Mouse (Mus musculus) bone marrow, adult 2 months (tissue): Measurements from ENCODE around the gene Cand1. TPM values are rescaled to one million over a fixed set of nuclear protein-coding genes. Genes with fewer than 3 reads are reported as not detected.
A peak's percentile ranks its signal among the peaks of the same experiment; 100 is the strongest.

Experiments
- H3K27ac ChIP-seq: fragments of 200-500 bp; 2 replicates; pipeline ENCODE4 v1.5.1; 2012; ENCODE audit warnings: low read depth, mild to moderate bottlenecking, control low read depth, inconsistent platforms, low read length; ENCODE audit not compliant: control insufficient read depth, poor library complexity, insufficient read depth
- H3K4me1 ChIP-seq: fragments of 200-500 bp; 2 replicates; pipeline ENCODE4 v1.6.1; 2011; ENCODE audit warnings: low read length; ENCODE audit not compliant: control insufficient read depth, insufficient read depth
- H3K4me3 ChIP-seq: fragments of 200-500 bp; replicated peaks from 2 replicates; pipeline ENCODE3; 2011; ENCODE audit warnings: mild to moderate bottlenecking, low read depth, low read length, control low read depth; ENCODE audit not compliant: control insufficient read depth
- CTCF ChIP-seq: fragments of 200-500 bp; IDR thresholded peaks from 2 replicates; pipeline ENCODE4 v1.5.1; 2011; ENCODE audit warnings: low read length, control low read depth; ENCODE audit not compliant: control insufficient read depth, insufficient read depth
- POLR2A ChIP-seq: fragments of 200-500 bp; IDR thresholded peaks from 2 replicates; pipeline ENCODE4 v1.6.1; 2011; ENCODE audit warnings: low read depth, mild to moderate bottlenecking, control low read depth, low read length, borderline replicate concordance; ENCODE audit not compliant: control insufficient read depth
- WGBS: fragments of 180-500 bp; shearing (Covaris S2); methylation state at CpG from one replicate; pipeline ENCODE4 v1.1.7; 2018; 5-methylcytosine and 5-hydroxymethylcytosine counted together
- polyA plus RNA-seq: library from polyadenylated mRNA; stranded (reverse); fragments of >200 nt; gene quantifications from 2 replicates; pipeline ENCODE4 v1.2.4, GENCODE M21; 2011; ENCODE audit warnings: low replicate concordance; ENCODE audit not compliant: missing spikeins, insufficient read depth, insufficient read length

Cand1 gene
- polyA plus RNA-seq, 1 experiment = 17.2 TPM

GRCm38 (mm10) chr10:119257876-119258275 lies 18.0 kb upstream of the Cand1 start:
- no peak overlapping the region for H3K27ac ChIP-seq
- no peaks in the 10 kb centered on the region for H3K4me1 ChIP-seq
- 67% methylated on average over 4 of the region's 4 CpGs for WGBS
- no peak for TF ChIP-seq CTCF
- TF ChIP-seq POLR2A = no peak
- no peak overlapping the region for H3K4me3 ChIP-seq

- Histone ChIP-seq H3K4me1 (no peaks in the 10 kb centered on the region; the same call in 1 of the 2 replicates), H3K4me3 (no peak overlapping the region), H3K27ac (no peak overlapping the region)
- 89% methylated on average over 14 of the region's 14 CpGs for WGBS
- TF ChIP-seq CTCF (no peak), POLR2A (no peak)
Measured at GRCm38 (mm10) chr10:119244146-119244545, 4.3 kb upstream of the Cand1 start.

- peaks cover 1% of the 10 kb centered on the region; the same call in 1 of the 2 replicates for H3K4me1 ChIP-seq
- H3K27ac ChIP-seq = no peak overlapping the region
- no peak for TF ChIP-seq CTCF
- no peak for TF ChIP-seq POLR2A
- peak overlapping the region; percentile 96 for H3K4me3 ChIP-seq
- WGBS = 8% methylated on average over 9 of the region's 9 CpGs
Measured at GRCm38 (mm10) chr10:119240722-119241089, 851 bp upstream of the Cand1 start.

GRCm38 (mm10) chr10:119239633-119239968 lies 254 bp downstream of the Cand1 start:
- WGBS = under 1% methylated on average over 29 of the region's 37 CpGs
- TF ChIP-seq CTCF = no peak
- no peak for TF ChIP-seq POLR2A
- H3K4me1 ChIP-seq = peaks cover 1% of the 10 kb centered on the region; the same call in 1 of the 2 replicates
- H3K4me3 ChIP-seq = peak overlapping the region; percentile 83
- peak overlapping the region; percentile 85 for H3K27ac ChIP-seq

- WGBS = under 1% methylated on average over 53 of the region's 54 CpGs
Measured at GRCm38 (mm10) chr10:119238985-119239631, 747 bp downstream of the Cand1 start.

GRCm38 (mm10) chr10:119231526-119231925 lies 8.3 kb downstream of the Cand1 start:
- WGBS = 83% methylated on average over 5 of the region's 5 CpGs
- Histone ChIP-seq H3K4me1 (no peaks in the 10 kb centered on the region), H3K27ac (no peak overlapping the region), H3K4me3 (no peak overlapping the region)
- TF ChIP-seq CTCF (no peak), POLR2A (no peak)

More at GRCm38 (mm10) chr10:119238985-119239631, 747 bp downstream of the Cand1 start:
- TF ChIP-seq POLR2A (no peak), CTCF (no peak)
- H3K4me3 ChIP-seq = peak overlapping the region; percentile 83
- peaks cover 1% of the 10 kb centered on the region; the same call in 1 of the 2 replicates for H3K4me1 ChIP-seq
- H3K27ac ChIP-seq = peak overlapping the region; percentile 85

GRCm38 (mm10) chr10:119230703-119231102 lies 9.2 kb downstream of the Cand1 start:
- WGBS = 77% methylated on average over 4 of the region's 4 CpGs
- TF ChIP-seq POLR2A (no peak), CTCF (no peak)
- Histone ChIP-seq H3K4me1 (no peaks in the 10 kb centered on the region), H3K27ac (no peak overlapping the region), H3K4me3 (no peak overlapping the region)

GRCm38 (mm10) chr10:119230074-119230669 lies 9.7 kb downstream of the Cand1 start:
- Histone ChIP-seq H3K27ac (no peak overlapping the region), H3K4me3 (no peak overlapping the region), H3K4me1 (no peaks in the 10 kb centered on the region)
- 66% methylated on average over 5 of the region's 5 CpGs for WGBS
- TF ChIP-seq CTCF = no peak
- no peak for TF ChIP-seq POLR2A

GRCm38 (mm10) chr10:119223686-119224085 lies 16.2 kb downstream of the Cand1 start:
- no peak overlapping the region for H3K4me3 ChIP-seq
- no peaks in the 10 kb centered on the region for H3K4me1 ChIP-seq
- no peak overlapping the region for H3K27ac ChIP-seq
- WGBS = 80% methylated on average over 4 of the region's 4 CpGs
- TF ChIP-seq CTCF (no peak), POLR2A (no peak)
